Mouse (Mus musculus) CD4-positive naive resting alpha-beta T cell, adult 57 days (primary cell): ENCODE measurements around the gene Csrnp2. TPM values are rescaled to one million over a fixed set of nuclear protein-coding genes. Genes with fewer than 3 reads are reported as not detected.

Source experiments
- total RNA-seq: library from RNA; stranded (reverse); gene quantifications from one replicate; pipeline ENCODE4 v1.2.4, GENCODE M21; 2023

The Csrnp2 gene
- 9.8 TPM for total RNA-seq

DNA sequence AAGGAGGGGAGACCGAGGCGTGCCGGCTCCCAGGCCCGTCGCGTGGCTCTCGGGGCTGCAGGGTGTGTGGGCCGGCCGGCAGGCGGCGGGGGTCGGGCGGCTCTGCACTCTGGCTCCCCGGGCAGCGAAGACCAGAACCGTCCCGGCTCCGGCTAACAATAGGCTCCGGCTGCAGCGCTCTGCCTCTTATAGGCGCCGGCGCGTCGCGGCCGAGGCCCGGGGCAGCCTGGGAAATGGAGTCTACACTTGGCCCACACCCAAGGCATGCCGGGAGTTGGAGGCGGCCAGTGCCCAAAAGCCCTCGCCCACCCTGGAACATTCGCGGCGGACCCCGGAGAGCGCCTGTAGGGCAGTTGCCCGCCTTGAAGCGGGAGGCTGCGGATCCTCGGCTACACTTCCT is at the start of gene Csrnp2:
TSS of gene Csrnp2 (minus strand) at position 387 of the 400 bp plus-strand sequence.

DNA sequence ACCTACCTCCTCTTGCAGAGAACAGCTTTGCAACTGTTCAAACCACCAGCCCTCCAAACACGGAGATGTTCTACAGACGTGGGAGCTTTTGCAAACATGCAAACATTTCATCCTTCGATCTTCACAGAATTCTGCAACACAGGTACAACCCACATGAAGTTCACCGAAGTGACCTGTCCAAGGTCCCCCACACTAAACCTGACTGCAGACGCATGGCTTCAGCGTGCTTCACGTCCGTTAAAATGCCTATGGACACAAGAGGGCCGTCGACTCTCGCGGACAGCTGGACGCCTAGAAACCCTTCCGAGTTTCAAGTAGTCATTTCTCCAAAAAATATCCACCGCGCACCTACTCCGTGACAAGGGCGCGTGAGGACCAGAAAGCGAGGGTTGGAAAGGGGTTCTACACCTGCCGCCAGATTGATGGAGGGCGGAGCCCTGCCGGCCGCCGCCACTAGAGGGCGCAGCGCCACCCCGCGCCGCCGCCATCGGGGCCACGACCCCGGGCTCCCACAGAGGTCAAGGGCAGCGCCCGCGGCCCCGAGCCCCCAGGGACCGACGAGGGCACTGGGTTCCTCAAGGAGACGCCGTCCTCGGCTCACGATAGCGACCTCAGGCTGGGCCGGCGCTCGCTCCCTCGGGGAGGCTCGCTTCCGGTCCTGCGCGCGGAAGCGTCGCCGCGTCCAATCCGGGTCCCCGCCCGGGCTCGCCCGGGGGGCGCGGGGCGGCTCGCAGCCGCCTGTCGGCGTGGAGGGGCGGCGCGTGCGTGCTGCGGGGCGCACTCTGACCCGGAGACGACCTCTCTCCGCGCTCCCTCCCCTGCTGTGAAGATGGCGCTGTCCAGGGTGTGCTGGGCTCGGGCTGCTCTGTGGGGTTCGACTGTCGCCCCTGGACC is 26.7 kb downstream of the Csrnp2 start, which contains the start of gene Letmd1:
TSS of gene Letmd1 (plus strand) at position 729 of the 894 bp plus-strand sequence.

Other genes starting within 250 kb of the Csrnp2 start
- gene Tmprss12, start 214.7 kb downstream of the Csrnp2 start, total RNA-seq, result not detected
- gene Mettl7a1, start 191.3 kb downstream of the Csrnp2 start, total RNA-seq, result 18.4 TPM
- not detected for gene Mettl7a3, start 160.6 kb downstream of the Csrnp2 start, total RNA-seq
- not detected for gene Methig1, start 142.3 kb downstream of the Csrnp2 start, total RNA-seq
- not detected for gene Mettl7a2, start 142.3 kb downstream of the Csrnp2 start, total RNA-seq
- gene Higd1c, start 130.9 kb downstream of the Csrnp2 start, total RNA-seq, result not detected
- gene Gm5475, start 73.3 kb downstream of the Csrnp2 start, total RNA-seq, result not detected
- gene Slc11a2, start 70.4 kb downstream of the Csrnp2 start, total RNA-seq, result 36.1 TPM
- gene Letmd1, start 26.5 kb downstream of the Csrnp2 start, total RNA-seq, result 44.3 TPM
- gene Tfcp2, start 56.5 kb upstream of the Csrnp2 start, total RNA-seq, result 11.7 TPM
- gene Pou6f1, start 104.5 kb upstream of the Csrnp2 start, total RNA-seq, result 62.9 TPM
- gene Dazap2, start 119.9 kb upstream of the Csrnp2 start, total RNA-seq, result 385 TPM
- gene Smagp, start 141.5 kb upstream of the Csrnp2 start, total RNA-seq, result 4.3 TPM
- 420 TPM for gene Bin2, start 174.1 kb upstream of the Csrnp2 start, total RNA-seq
- 4.0 TPM for gene Cela1, start 192.4 kb upstream of the Csrnp2 start, total RNA-seq
- gene Galnt6, start 233.9 kb upstream of the Csrnp2 start, total RNA-seq, result 188 TPM